Mouse (Mus musculus) midbrain, embryonic 12.5 days (tissue): ENCODE measurements at regions not wholly inside any gene's neighbourhood (a gene's known extent, or its start where the extent isn't known, plus 50 kb on each side); places are given as distances from the start of the nearest gene placed in this dataset.

Experiments used
- ATAC-seq: fragments of 200-750 bp; cut with Nextera tagmentation; 2 replicates; pipeline ENCODE4 v1.8.0; 2017; ENCODE audit warnings: low read depth, moderate TSS enrichment, moderate library complexity; ENCODE audit not compliant: low FRiP score
- H3K27ac ChIP-seq: fragments of 300-500 bp; sonication (generic); replicated peaks from 2 replicates; pipeline ENCODE4 v1.5.1; 2016; ENCODE audit warnings: mild to moderate bottlenecking
- H3K27me3 ChIP-seq: fragments of 300-500 bp; sonication (generic); 2 replicates; pipeline ENCODE4 v1.6.1; 2016; ENCODE audit warnings: mild to moderate bottlenecking
- H3K36me3 ChIP-seq: fragments of 300-500 bp; sonication (generic); 2 replicates; pipeline ENCODE4 v1.6.1; 2016
- H3K4me1 ChIP-seq: fragments of 300-500 bp; sonication (generic); 2 replicates; pipeline ENCODE4 v1.6.1; 2016
- H3K4me2 ChIP-seq: fragments of 300-500 bp; sonication (generic); replicated peaks from 2 replicates; pipeline ENCODE4 v1.6.1; 2016; ENCODE audit warnings: mild to moderate bottlenecking, moderate library complexity
- H3K4me3 ChIP-seq: fragments of 300-500 bp; sonication (generic); 2 replicates; pipeline ENCODE4 v1.5.1; 2016; ENCODE audit warnings: mild to moderate bottlenecking
- H3K9ac ChIP-seq: fragments of 300-500 bp; sonication (generic); replicated peaks from 2 replicates; pipeline ENCODE4 v1.6.1; 2016; ENCODE audit warnings: mild to moderate bottlenecking, moderate library complexity
- H3K9me3 ChIP-seq: fragments of 300-500 bp; sonication (generic); 2 replicates; pipeline ENCODE4 v1.6.1; 2016; ENCODE audit warnings: mild to moderate bottlenecking
- WGBS: fragments of 180-500 bp; shearing (Covaris S2); methylation state at CpG from one replicate; pipeline ENCODE4 v1.1.7; 2016; 5-methylcytosine and 5-hydroxymethylcytosine counted together

GRCm38 (mm10) chr15:40533451-40533873 is 399.3 kb downstream of the 9330182O14Rik start:
- Histone ChIP-seq H3K4me1 (no peaks in the 10 kb centered on the region), H3K9ac (no peak overlapping the region), H3K27me3 (no peaks in the 10 kb centered on the region), H3K27ac (no peak overlapping the region), H3K4me2 (no peak overlapping the region), H3K4me3 (no peak overlapping the region), H3K9me3 (no peaks in the 10 kb centered on the region), H3K36me3 (no peaks in the 10 kb centered on the region)
- 55% methylated on average over 8 of the region's 8 CpGs for WGBS
- ATAC-seq, result 0 out of 2 replicates have a peak, but pooled peaks have one; percentile 47

GRCm38 (mm10) chr15:40561661-40562060 is 427.5 kb downstream of the 9330182O14Rik start:
- Histone ChIP-seq H3K4me3 (no peak overlapping the region), H3K4me1 (no peaks in the 10 kb centered on the region), H3K27ac (no peak overlapping the region), H3K9ac (no peak overlapping the region), H3K4me2 (no peak overlapping the region), H3K27me3 (no peaks in the 10 kb centered on the region), H3K9me3 (no peaks in the 10 kb centered on the region), H3K36me3 (no peaks in the 10 kb centered on the region)
- ATAC-seq, result no peak
- 90% methylated on average over 2 of the region's 2 CpGs for WGBS

GRCm38 (mm10) chr15:40565716-40566115 is 431.6 kb downstream of the 9330182O14Rik start:
- H3K27me3 ChIP-seq, result no peaks in the 10 kb centered on the region
- WGBS, result 68% methylated on average over 5 of the region's 5 CpGs
- no peaks in the 10 kb centered on the region for H3K36me3 ChIP-seq
- H3K27ac ChIP-seq, result no peak overlapping the region
- no peak overlapping the region for H3K4me2 ChIP-seq
- no peaks in the 10 kb centered on the region for H3K4me1 ChIP-seq
- H3K9me3 ChIP-seq, result no peaks in the 10 kb centered on the region
- H3K4me3 ChIP-seq, result no peak overlapping the region
- ATAC-seq, result no peak
- H3K9ac ChIP-seq, result no peak overlapping the region

GRCm38 (mm10) chr15:40566481-40566880 is 432.3 kb downstream of the 9330182O14Rik start:
- H3K36me3 ChIP-seq, result no peaks in the 10 kb centered on the region
- no peak for ATAC-seq
- 26% methylated on average over 4 of the region's 4 CpGs for WGBS

GRCm38 (mm10) chr15:40568701-40569100 is 434.5 kb downstream of the 9330182O14Rik start:
- no peak overlapping the region for H3K9ac ChIP-seq
- no peaks in the 10 kb centered on the region for H3K27me3 ChIP-seq
- H3K27ac ChIP-seq, result no peak overlapping the region
- no peaks in the 10 kb centered on the region for H3K36me3 ChIP-seq
- no peak for ATAC-seq
- WGBS, result 89% methylated on average over 1 of the region's 1 CpGs
- no peaks in the 10 kb centered on the region for H3K9me3 ChIP-seq
- H3K4me1 ChIP-seq, result no peaks in the 10 kb centered on the region
- no peak overlapping the region for H3K4me2 ChIP-seq
- H3K4me3 ChIP-seq, result no peak overlapping the region

More at GRCm38 (mm10) chr15:40566481-40566880, 432.3 kb downstream of the 9330182O14Rik start:
- H3K4me1 ChIP-seq, result no peaks in the 10 kb centered on the region
- H3K27me3 ChIP-seq, result no peaks in the 10 kb centered on the region
- no peak overlapping the region for H3K9ac ChIP-seq
- no peak overlapping the region for H3K27ac ChIP-seq
- no peak overlapping the region for H3K4me3 ChIP-seq
- no peaks in the 10 kb centered on the region for H3K9me3 ChIP-seq
- H3K4me2 ChIP-seq, result no peak overlapping the region
